Mouse (Mus musculus) heart, embryonic 14.5 days (tissue): ENCODE results near the gene Gnat1. TPM values are rescaled to one million over a fixed set of nuclear protein-coding genes. Genes with fewer than 3 reads are reported as not detected.

ENCODE experiments used
- ATAC-seq: fragments of 200-750 bp; cut with Nextera tagmentation; 2 replicates; pipeline ENCODE4 v1.8.0; 2017; ENCODE audit warnings: low read depth, moderate TSS enrichment; ENCODE audit not compliant: insufficient number of reproducible peaks, insufficient read depth, low FRiP score
- H3K27ac ChIP-seq, 2 experiments: fragments of 200-500 bp in 1 of 2; fragments of 300-500 bp in 1 of 2; sonication (generic) in 1 of 2; replicated peaks in 1 of 2; 2 replicates each; pipeline ENCODE4 v1.5.1; 2012 to 2014; ENCODE audit warnings: low read depth in 2 of 2, low read length in 2 of 2, control low read depth in 1 of 2, mild to moderate bottlenecking in 1 of 2, mixed read lengths in 1 of 2; ENCODE audit not compliant: control insufficient read depth in 1 of 2, insufficient read depth in 1 of 2
- H3K27me3 ChIP-seq: fragments of 300-500 bp; sonication (generic); 2 replicates; pipeline ENCODE4 v1.6.1; 2014; ENCODE audit warnings: mild to moderate bottlenecking, low read length, control low read depth; ENCODE audit not compliant: control insufficient read depth, insufficient read depth
- H3K36me3 ChIP-seq: fragments of 300-500 bp; sonication (generic); 2 replicates; pipeline ENCODE4 v1.6.1; 2014; ENCODE audit warnings: mild to moderate bottlenecking, control low read depth, low read length, mixed read lengths; ENCODE audit not compliant: control insufficient read depth, insufficient read depth
- H3K4me1 ChIP-seq, 2 experiments: fragments of 200-500 bp in 1 of 2; fragments of 300-500 bp in 1 of 2; sonication (generic) in 1 of 2; 2 replicates each; pipeline ENCODE4 v1.6.1; 2012 to 2014; ENCODE audit warnings: low read length in 2 of 2, control low read depth in 1 of 2, mixed read lengths in 1 of 2; ENCODE audit not compliant: control insufficient read depth in 2 of 2, insufficient read depth in 2 of 2
- H3K4me2 ChIP-seq: fragments of 300-500 bp; sonication (generic); 2 replicates; pipeline ENCODE4 v1.6.1; 2014; ENCODE audit warnings: mild to moderate bottlenecking, low read length
- H3K4me3 ChIP-seq, 2 experiments: fragments of 200-500 bp in 1 of 2; fragments of 300-500 bp in 1 of 2; sonication (generic) in 1 of 2; 2 replicates each; pipeline ENCODE4 v1.5.1; 2012 to 2014; ENCODE audit warnings: low read length in 2 of 2, mild to moderate bottlenecking in 2 of 2, control low read depth in 1 of 2, low read depth in 1 of 2, moderate library complexity in 1 of 2; ENCODE audit not compliant: control insufficient read depth in 1 of 2, insufficient read depth in 1 of 2
- H3K9ac ChIP-seq: fragments of 300-500 bp; sonication (generic); 2 replicates; pipeline ENCODE4 v1.6.1; 2014; ENCODE audit warnings: mild to moderate bottlenecking, low read length
- H3K9me3 ChIP-seq: fragments of 300-500 bp; sonication (generic); 2 replicates; pipeline ENCODE4 v1.6.1; 2016; ENCODE audit warnings: low read length, control low read depth; ENCODE audit not compliant: control insufficient read depth
- WGBS: fragments of 180-500 bp; shearing (Covaris S2); extraction: QIAGEN DNeasy Blood & Tissue Kit; methylation state at CpG from one replicate; pipeline ENCODE4 v1.1.7; 2014; 5-methylcytosine and 5-hydroxymethylcytosine counted together
- polyA plus RNA-seq: library from polyadenylated mRNA; unstranded; fragments of >200 nt; fragmentation: Nextera tagmentation; extraction: Ambion mirVana; gene quantifications from 2 replicates; pipeline ENCODE4 v1.2.1, GENCODE M21; 2014

Gnat1 gene
- polyA plus RNA-seq, 1 experiment from 2014 or later = 0.63 TPM

DNA sequence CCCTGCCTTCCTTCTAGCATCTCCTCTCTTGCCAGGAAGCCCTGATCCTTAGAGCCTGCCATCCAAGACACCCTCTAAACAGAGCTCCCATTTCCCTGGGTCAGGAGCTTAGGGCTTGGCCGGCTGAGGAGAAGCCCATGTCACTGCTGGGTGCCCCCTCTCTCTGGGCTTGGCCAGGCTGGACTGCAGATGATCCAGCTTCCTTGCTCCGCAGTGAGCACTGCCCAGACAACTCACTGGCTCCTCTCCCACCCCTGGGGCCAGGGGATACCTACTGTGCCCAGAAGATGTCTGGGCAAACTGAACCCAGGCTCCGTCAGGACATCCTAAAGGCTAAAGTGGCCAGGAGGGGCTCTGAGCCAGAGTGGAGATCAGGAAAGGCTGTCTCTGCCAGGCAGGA is 19.6 kb downstream of the Gnat1 start:
- Histone ChIP-seq H3K4me3 (no peak overlapping the region), H3K4me1 (no peaks in the 10 kb centered on the region), H3K36me3 (no peaks in the 10 kb centered on the region), H3K4me2 (no peak overlapping the region), H3K27ac (no peak overlapping the region), H3K9me3 (no peaks in the 10 kb centered on the region), H3K9ac (no peak overlapping the region), H3K27me3 (no peaks in the 10 kb centered on the region)
- 86% methylated on average over 3 of the region's 3 CpGs for WGBS
- no peak for ATAC-seq

DNA sequence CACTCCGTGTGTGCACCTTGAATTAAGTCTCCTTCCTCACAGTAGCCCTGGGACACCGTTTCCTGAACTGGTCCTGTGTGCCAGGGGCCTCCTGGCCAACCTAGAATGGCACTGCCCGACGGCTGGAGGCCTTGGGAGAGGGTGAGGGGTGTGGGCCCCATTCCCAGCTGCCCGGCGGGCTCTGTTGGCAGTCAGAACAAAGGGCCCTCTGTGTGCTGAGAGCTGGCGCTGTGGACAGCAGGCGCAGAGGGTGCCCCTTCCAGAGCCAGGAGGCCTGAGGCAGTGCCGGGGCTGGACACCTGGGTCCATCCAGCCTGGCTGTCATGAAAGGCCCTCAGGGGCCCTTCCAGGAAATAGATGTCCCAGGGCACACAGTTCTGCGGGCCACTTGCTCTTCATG is 20.0 kb downstream of the Gnat1 start:
- Histone ChIP-seq H3K9ac (no peak overlapping the region), H3K4me2 (no peak overlapping the region), H3K27me3 (no peaks in the 10 kb centered on the region), H3K4me1 (no peaks in the 10 kb centered on the region), H3K27ac (no peak overlapping the region), H3K36me3 (no peaks in the 10 kb centered on the region), H3K4me3 (no peak overlapping the region), H3K9me3 (no peaks in the 10 kb centered on the region)
- ATAC-seq = no peak
- WGBS = 79% methylated on average over 10 of the region's 10 CpGs

DNA sequence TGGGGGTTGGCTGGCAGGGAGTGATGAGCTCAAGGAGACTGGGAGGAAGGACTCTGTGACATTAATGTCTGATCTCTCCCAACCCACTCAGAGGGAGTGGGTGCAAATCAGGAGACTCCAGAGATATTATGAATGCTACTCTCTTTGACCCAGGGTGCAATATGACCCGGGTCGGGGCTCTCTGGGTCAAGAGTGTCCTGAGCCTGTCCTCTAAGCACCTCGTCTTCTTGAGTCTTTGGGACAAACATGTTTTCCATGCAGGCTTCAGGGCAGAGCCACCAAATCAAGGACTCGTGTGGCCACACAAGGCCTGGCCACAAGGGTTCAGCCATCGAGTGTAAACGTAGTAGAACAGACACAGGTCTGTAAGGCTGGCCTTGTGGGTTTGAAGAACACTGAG is 21.4 kb downstream of the Gnat1 start:
- H3K27me3 ChIP-seq = no peaks in the 10 kb centered on the region
- no peak overlapping the region for H3K27ac ChIP-seq
- no peak overlapping the region for H3K4me2 ChIP-seq
- no peaks in the 10 kb centered on the region for H3K4me1 ChIP-seq
- no peak overlapping the region for H3K4me3 ChIP-seq
- WGBS = 86% methylated on average over 6 of the region's 6 CpGs
- H3K36me3 ChIP-seq = no peaks in the 10 kb centered on the region
- no peaks in the 10 kb centered on the region for H3K9me3 ChIP-seq
- ATAC-seq = no peak
- no peak overlapping the region for H3K9ac ChIP-seq

DNA sequence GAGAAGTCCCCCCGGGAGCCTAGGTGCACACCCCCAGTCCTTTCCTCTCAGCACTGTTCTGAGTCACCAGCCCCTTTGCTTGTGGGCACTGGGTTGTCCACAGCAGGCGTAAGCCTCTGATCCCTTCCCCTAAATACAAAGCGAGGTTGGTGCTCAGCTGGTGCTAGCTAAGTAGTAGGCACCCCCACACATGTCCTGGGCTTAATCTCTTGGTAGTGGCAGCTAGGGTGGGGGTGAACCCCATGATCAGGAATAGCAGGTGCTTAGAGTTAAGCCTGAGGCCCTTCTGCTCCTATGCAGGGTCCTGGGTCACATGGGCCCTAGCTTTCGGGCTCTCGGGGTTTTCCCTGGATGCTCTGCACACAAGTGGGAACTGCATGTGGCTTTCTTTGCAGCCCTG is 22.4 kb downstream of the Gnat1 start:
- no peaks in the 10 kb centered on the region for H3K9me3 ChIP-seq
- H3K4me1 ChIP-seq = no peaks in the 10 kb centered on the region
- no peaks in the 10 kb centered on the region for H3K27me3 ChIP-seq
- H3K4me2 ChIP-seq = no peak overlapping the region
- no peak overlapping the region for H3K4me3 ChIP-seq
- ATAC-seq = no peak
- H3K27ac ChIP-seq = no peak overlapping the region
- no peaks in the 10 kb centered on the region for H3K36me3 ChIP-seq
- WGBS = 85% methylated on average over 5 of the region's 5 CpGs
- no peak overlapping the region for H3K9ac ChIP-seq

DNA sequence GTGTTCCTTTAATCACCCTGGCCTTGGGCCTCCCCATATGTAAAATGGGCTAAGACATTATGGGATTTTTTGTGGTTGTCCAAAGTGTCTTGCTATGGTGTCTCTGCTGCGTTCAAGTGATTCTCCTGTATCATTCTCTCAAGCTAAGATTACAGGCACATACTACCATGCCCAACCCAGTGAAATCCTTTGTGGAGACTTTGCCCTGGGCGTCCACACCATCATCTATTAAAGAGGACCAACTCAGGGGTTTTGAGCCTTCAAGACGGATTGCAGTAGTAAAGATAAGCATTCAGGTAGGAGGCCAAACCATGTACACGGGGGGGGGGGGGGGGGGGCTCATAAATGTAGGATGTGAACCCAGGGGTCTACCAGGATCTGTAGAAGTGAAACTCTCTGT is 24.9 kb downstream of the Gnat1 start:
- 70% methylated on average over 4 of the region's 4 CpGs for WGBS
- Histone ChIP-seq H3K9me3 (no peaks in the 10 kb centered on the region), H3K4me3 (no peak overlapping the region), H3K27me3 (no peaks in the 10 kb centered on the region), H3K36me3 (no peaks in the 10 kb centered on the region), H3K4me2 (no peak overlapping the region), H3K4me1 (peaks cover 3 to 12% of the 10 kb centered on the region in 2 experiments; a peak in 3 of 4 replicates), H3K27ac (no peak overlapping the region), H3K9ac (no peak overlapping the region)
- ATAC-seq = no peak

DNA sequence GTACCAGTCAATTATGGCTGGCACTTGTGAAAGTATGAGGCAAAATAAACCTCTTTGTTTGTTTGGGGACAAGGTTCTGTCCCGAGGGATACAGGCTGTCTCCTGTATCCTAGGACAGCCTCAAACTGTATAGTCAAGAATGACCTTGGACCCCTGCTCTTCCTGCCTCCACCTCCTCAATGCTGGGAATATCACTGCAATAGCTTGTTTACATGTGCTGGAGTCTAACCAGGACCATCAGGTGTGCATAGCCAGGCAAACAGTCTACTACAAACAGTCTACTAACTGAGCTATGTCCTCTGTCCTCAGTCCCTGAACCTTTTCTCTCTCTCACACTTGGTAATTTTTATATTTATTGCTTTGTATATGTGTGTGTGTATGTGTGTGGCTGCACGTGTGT is 26.0 kb downstream of the Gnat1 start:
- H3K4me2 ChIP-seq = no peak overlapping the region
- ATAC-seq = no peak
- no peak overlapping the region for H3K27ac ChIP-seq
- 77% methylated on average over 2 of the region's 2 CpGs for WGBS
- no peaks in the 10 kb centered on the region for H3K27me3 ChIP-seq
- no peaks in the 10 kb centered on the region for H3K9me3 ChIP-seq
- peaks cover 3 to 12% of the 10 kb centered on the region in 2 experiments; a peak in 3 of 4 replicates for H3K4me1 ChIP-seq
- no peak overlapping the region for H3K9ac ChIP-seq
- H3K4me3 ChIP-seq = no peak overlapping the region
- no peaks in the 10 kb centered on the region for H3K36me3 ChIP-seq

DNA sequence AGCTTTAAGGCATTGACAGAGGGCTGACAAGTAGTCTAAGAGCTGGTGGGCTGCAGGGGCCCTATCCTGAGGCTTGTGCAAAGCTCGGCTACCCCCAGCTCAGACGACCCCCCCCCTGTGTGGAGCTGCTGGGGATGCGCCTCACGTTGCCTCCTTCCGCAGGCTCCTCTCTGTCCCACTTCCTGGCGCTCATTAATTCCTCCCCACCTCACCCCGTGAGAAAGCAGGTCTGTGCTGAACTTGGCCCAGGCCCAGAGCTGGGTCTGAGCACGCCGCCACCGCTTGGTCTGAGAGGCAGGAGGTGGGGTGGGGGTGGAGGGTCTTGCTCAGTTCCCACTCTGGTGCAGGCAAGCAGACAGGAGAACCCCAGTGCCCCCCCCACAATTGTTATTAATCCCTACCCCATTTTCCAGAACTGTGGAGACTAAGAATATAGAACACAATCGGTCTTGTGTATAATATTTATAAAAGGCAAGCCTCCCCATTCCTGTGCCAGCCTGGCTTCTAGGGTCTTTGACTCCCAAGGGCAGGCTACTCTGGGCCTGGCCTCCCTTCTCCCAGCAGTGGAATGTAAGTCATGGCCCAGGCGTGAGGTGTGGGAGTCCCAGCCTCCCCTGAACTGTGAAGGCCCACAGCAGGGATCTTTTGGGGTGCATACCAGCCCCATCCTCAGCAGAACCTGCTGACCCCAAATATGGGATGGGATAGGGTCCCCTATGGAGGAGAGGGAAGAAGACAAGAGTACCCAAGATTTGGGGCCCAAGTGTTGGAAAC is 28.6 kb downstream of the Gnat1 start:
- ATAC-seq = no peak

DNA sequence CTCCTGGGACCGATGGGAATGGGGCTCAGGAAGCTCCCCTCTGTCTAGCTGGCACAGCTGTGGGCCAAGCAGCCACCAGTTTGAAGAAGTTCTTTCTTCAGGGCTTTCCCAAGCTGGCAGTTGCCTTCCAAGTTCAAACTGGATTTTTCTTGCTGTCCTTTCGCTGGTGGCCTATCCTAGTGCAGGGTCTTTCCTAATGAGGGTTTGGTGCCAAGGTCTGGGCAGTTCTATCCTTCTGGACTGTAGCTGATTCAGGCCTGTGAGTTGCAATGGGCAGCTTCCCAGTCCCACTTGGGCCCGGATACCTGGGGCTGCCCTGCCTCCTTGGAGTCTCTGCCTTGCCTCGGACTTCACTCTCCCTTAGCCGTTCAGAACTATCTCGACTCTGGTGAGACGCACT is 29.3 kb downstream of the Gnat1 start:
- Histone ChIP-seq H3K9me3 (no peaks in the 10 kb centered on the region), H3K9ac (no peak overlapping the region), H3K27ac (no peak overlapping the region), H3K36me3 (no peaks in the 10 kb centered on the region), H3K4me2 (no peak overlapping the region), H3K4me3 (no peak overlapping the region), H3K27me3 (no peaks in the 10 kb centered on the region), H3K4me1 (peaks cover 3 to 12% of the 10 kb centered on the region in 2 experiments; a peak in 3 of 4 replicates)
- WGBS = 65% methylated on average over 7 of the region's 7 CpGs
- no peak for ATAC-seq

More for the DNA sequence above, 28.6 kb downstream of the Gnat1 start:
- Histone ChIP-seq H3K27me3 (no peaks in the 10 kb centered on the region), H3K9me3 (no peaks in the 10 kb centered on the region), H3K4me3 (no peak overlapping the region), H3K36me3 (no peaks in the 10 kb centered on the region), H3K27ac (no peak overlapping the region), H3K4me1 (peaks cover 3 to 12% of the 10 kb centered on the region in 2 experiments; a peak in 3 of 4 replicates), H3K4me2 (no peak overlapping the region), H3K9ac (0 out of 2 replicates have a peak overlapping the region, but pooled peaks have one; percentile 16)
- WGBS = 31% methylated on average over 12 of the region's 12 CpGs
